In genomic region chr11:33008611-33009010, GRCm38 (mm10) we compare ENCODE assay signal across 13 mouse cellular contexts.
"Had no signal": no experiment of that assay in that cellular context is flagged by ENCODE, and none has a peak within 500 bp of the region (broad histone marks: within the 10 kb centered on the region; RNA-seq: fewer than 3 reads in every experiment).

No protein-coding gene starts in this region.

- DNase-seq: liver, postnatal 0 days; lung, embryonic 14.5 days; lung, postnatal 14 days; lung, postnatal 36 days; right cerebral cortex, postnatal 14 days; spleen, adult 18-20 months; thymus, adult 18-20 months; thymus, postnatal 14 days; thymus, postnatal 36 days had no signal

- H3K4me1 ChIP-seq: megakaryocyte, embryonic 14.5 days had no signal

- H3K4me3 ChIP-seq: megakaryocyte, embryonic 14.5 days; midbrain, embryonic 13.5 days; midbrain, embryonic 15.5 days; neural tube, embryonic 12.5 days had no signal
